Mouse (Mus musculus) retina, adult 2 months (tissue): ENCODE measurements around the gene Gfpt1.

Experiments used
- DNase-seq: peaks from one replicate; pipeline ENCODE4 v3.0.0-alpha.2; 2012; ENCODE audit warnings: low read depth, low spot score

The Gfpt1 gene

GRCm38 (mm10) chr6:87133966-87134546 lies 91.4 kb downstream of the Gfpt1 start:
- no peak for DNase-seq

- no peak for DNase-seq
Measured at GRCm38 (mm10) chr6:87138479-87138878, 95.8 kb downstream of the Gfpt1 start.

- DNase-seq: no peak
Measured at GRCm38 (mm10) chr6:87139796-87140553, 97.3 kb downstream of the Gfpt1 start.
